Mouse (Mus musculus) CH12.LX (cell line): ENCODE results near the gene Svs5. TPM values are rescaled to one million over a fixed set of nuclear protein-coding genes. Genes with fewer than 3 reads are reported as not detected.

ENCODE experiments used
- DNase-seq: peaks from one replicate; pipeline ENCODE4 v3.0.0-alpha.2; 2013; ENCODE audit errors: extremely low read depth
- H3K27ac ChIP-seq: 2 replicates; pipeline ENCODE4 v1.5.1; 2012; ENCODE audit warnings: low read depth, mild to moderate bottlenecking, control low read depth, moderate library complexity; ENCODE audit not compliant: insufficient read depth
- H3K27me3 ChIP-seq: replicated peaks from 2 replicates; pipeline ENCODE3; 2012; ENCODE audit warnings: inconsistent platforms
- H3K36me3 ChIP-seq, 2 experiments: replicated peaks in 1 of 2; 2 replicates each; pipeline versions ENCODE3 to v1.6.1; 2012; ENCODE audit warnings: inconsistent platforms in 1 of 2, low read length in 1 of 2, mild to moderate bottlenecking in 1 of 2, mixed read lengths in 1 of 2, moderate library complexity in 1 of 2; ENCODE audit not compliant: control insufficient read depth in 1 of 2, insufficient read depth in 1 of 2
- H3K4me1 ChIP-seq, 2 experiments: 2 replicates each; pipeline ENCODE4 v1.6.1; 2012; ENCODE audit warnings: inconsistent platforms in 1 of 2, moderate library complexity in 1 of 2; ENCODE audit not compliant: insufficient read depth in 2 of 2, control insufficient read depth in 1 of 2
- H3K4me2 ChIP-seq: 2 replicates; pipeline ENCODE4 v1.6.1; 2012; ENCODE audit warnings: low read depth, mild to moderate bottlenecking, control low read depth; ENCODE audit not compliant: poor library complexity, insufficient read depth, severe bottlenecking
- H3K4me3 ChIP-seq, 3 experiments: fragments of 150-350 bp in 1 of 3; sonication (generic) in 1 of 3; replicated peaks in 1 of 3; 2 replicates each; pipeline versions ENCODE3 to v1.5.1; 2011 to 2012; ENCODE audit warnings: low read depth in 2 of 3, low read length in 2 of 3, mild to moderate bottlenecking in 2 of 3, moderate library complexity in 2 of 3, control low read depth in 1 of 3, improper control_type of control experiment in 1 of 3, inconsistent platforms in 1 of 3, mixed read lengths in 1 of 3; ENCODE audit not compliant: poor library complexity in 1 of 3
- H3K79me2 ChIP-seq: replicated peaks from 2 replicates; pipeline ENCODE4 v1.6.1; 2012; ENCODE audit warnings: mild to moderate bottlenecking, moderate library complexity; ENCODE audit not compliant: control insufficient read depth, poor library complexity, insufficient read depth, severe bottlenecking; ENCODE audit errors: extremely low read depth
- H3K9ac ChIP-seq: 2 replicates; pipeline ENCODE4 v1.6.1; 2012; ENCODE audit warnings: low read depth, mild to moderate bottlenecking, control low read depth, moderate library complexity; ENCODE audit not compliant: insufficient read depth
- H3K9me3 ChIP-seq: replicated peaks from 2 replicates; pipeline ENCODE3; 2012; ENCODE audit warnings: low read length, inconsistent platforms, mixed read lengths
- BHLHE40 ChIP-seq: IDR thresholded peaks from 2 replicates; pipeline ENCODE4 v1.6.1; 2011; ENCODE audit warnings: mild to moderate bottlenecking, low read depth, low read length, improper control_type of control experiment
- CHD1 ChIP-seq: IDR thresholded peaks from 2 replicates; pipeline ENCODE4 v1.6.1; 2012; ENCODE audit warnings: low read depth, low read length, improper control_type of control experiment, inconsistent platforms
- CHD2 ChIP-seq: IDR thresholded peaks from 2 replicates; pipeline ENCODE4 v1.6.1; 2011; ENCODE audit warnings: low read length, improper control_type of control experiment
- E2F4 ChIP-seq: IDR thresholded peaks from 2 replicates; pipeline ENCODE4 v1.6.1; 2011; ENCODE audit warnings: low read depth, low read length, improper control_type of control experiment; ENCODE audit not compliant: insufficient replicate concordance
- ELF1 ChIP-seq: IDR thresholded peaks from 2 replicates; pipeline ENCODE4 v1.6.1; 2014; ENCODE audit warnings: low read depth, mild to moderate bottlenecking, inconsistent platforms, low read length, improper control_type of control experiment
- EP300 ChIP-seq: IDR thresholded peaks from 2 replicates; pipeline ENCODE4 v1.6.1; 2011; ENCODE audit warnings: low read length, improper control_type of control experiment
- GABPA ChIP-seq: IDR thresholded peaks from 2 replicates; pipeline ENCODE4 v1.6.1; 2012; ENCODE audit warnings: low read depth, low read length, improper control_type of control experiment, inconsistent platforms; ENCODE audit not compliant: insufficient replicate concordance
- HCFC1 ChIP-seq: IDR thresholded peaks from 2 replicates; pipeline ENCODE4 v1.6.1; 2012; ENCODE audit warnings: low read depth, mild to moderate bottlenecking, inconsistent platforms, low read length, improper control_type of control experiment
- MAFK ChIP-seq: IDR thresholded peaks from 2 replicates; pipeline ENCODE4 v1.6.1; 2011; ENCODE audit warnings: low read length, improper control_type of control experiment; ENCODE audit not compliant: insufficient replicate concordance
- MAZ ChIP-seq: IDR thresholded peaks from 2 replicates; pipeline ENCODE4 v1.6.1; 2012; ENCODE audit warnings: low read depth, mild to moderate bottlenecking, inconsistent platforms, low read length, improper control_type of control experiment, moderate library complexity
- MEF2A ChIP-seq: IDR thresholded peaks from 2 replicates; pipeline ENCODE4 v1.6.1; 2014; ENCODE audit warnings: low read depth, mild to moderate bottlenecking, inconsistent platforms, low read length, improper control_type of control experiment, borderline replicate concordance
- MXI1 ChIP-seq: IDR thresholded peaks from 2 replicates; pipeline ENCODE4 v1.6.1; 2011; ENCODE audit warnings: mild to moderate bottlenecking, low read depth, low read length, improper control_type of control experiment
- NELFE ChIP-seq: IDR thresholded peaks from 2 replicates; pipeline ENCODE4 v1.6.1; 2011; ENCODE audit warnings: low read depth, low read length, improper control_type of control experiment
- POLR2AphosphoS2 ChIP-seq: IDR thresholded peaks from 2 replicates; pipeline ENCODE4 v1.6.1; 2011; ENCODE audit warnings: low read depth, low read length, improper control_type of control experiment
- RAD21 ChIP-seq: IDR thresholded peaks from 2 replicates; pipeline ENCODE4 v1.6.1; 2011; ENCODE audit warnings: low read depth, mild to moderate bottlenecking, low read length, improper control_type of control experiment, moderate library complexity
- RCOR1 ChIP-seq: conservative IDR thresholded peaks from 2 replicates; pipeline ENCODE4 v1.6.1; 2012; ENCODE audit warnings: low read depth, mild to moderate bottlenecking, inconsistent platforms, low read length, improper control_type of control experiment
- SIN3A ChIP-seq: IDR thresholded peaks from 2 replicates; pipeline ENCODE4 v1.6.1; 2012; ENCODE audit warnings: low read length, improper control_type of control experiment, inconsistent platforms
- SMC3 ChIP-seq: IDR thresholded peaks from 2 replicates; pipeline ENCODE4 v1.6.1; 2011; ENCODE audit warnings: low read depth, low read length, improper control_type of control experiment
- TBP ChIP-seq: conservative IDR thresholded peaks from 2 replicates; pipeline ENCODE4 v1.6.1; 2011; ENCODE audit warnings: low read depth, low read length, improper control_type of control experiment
- ZC3H11A ChIP-seq: IDR thresholded peaks from 2 replicates; pipeline ENCODE4 v1.6.1; 2012; ENCODE audit warnings: low read depth, mild to moderate bottlenecking, inconsistent platforms, low read length, improper control_type of control experiment
- ZKSCAN1 ChIP-seq: IDR thresholded peaks from 2 replicates; pipeline ENCODE4 v1.6.1; 2012; ENCODE audit warnings: low read depth, inconsistent platforms, low read length, improper control_type of control experiment, borderline replicate concordance
- ZMIZ1 ChIP-seq: IDR thresholded peaks from 2 replicates; pipeline ENCODE4 v1.6.1; 2012; ENCODE audit warnings: low read depth, mild to moderate bottlenecking, inconsistent platforms, low read length, improper control_type of control experiment
- ZNF384 ChIP-seq: IDR thresholded peaks from 2 replicates; pipeline ENCODE4 v1.6.1; 2012; ENCODE audit warnings: low read depth, low read length, improper control_type of control experiment, inconsistent platforms
- dilution Hi-C: fragments of 300-500 bp; cut with MboI; formaldehyde crosslinking; loops from 2 replicates; pipeline ENCODE4 v1.14.3; 2020; ENCODE audit warnings: low sequenced_read_pairs; ENCODE audit not compliant: extremely low pct_unique_long_range_greater_than_20kb, extremely low pct_ligation_motif_present
- in situ Hi-C: fragments of 300-500 bp; cut with MboI; formaldehyde crosslinking; loops from 3 replicates; pipeline ENCODE4 v1.14.3; 2019; ENCODE audit warnings: low sequenced_read_pairs, low pct_ligation_motif_present, low pct_unique_long_range_greater_than_20kb, mixed read lengths
- polyA plus RNA-seq: library from polyadenylated mRNA; unstranded; fragments of >175 nt; gene quantifications from 2 replicates; pipeline ENCODE4 v1.2.1, GENCODE M21; 2012; ENCODE audit warnings: low read depth; ENCODE audit not compliant: insufficient read length
- total RNA-seq, 2 experiments: library from RNA; depleted of rRNA; stranded (reverse); fragments of 300-350 nt in 1 of 2; fragments of >200 nt in 1 of 2; gene quantifications; 2 replicates each; pipeline ENCODE4 v1.2.3; 2012 to 2014

Gene Svs5
- total and polyA plus RNA-seq, 3 experiments: not detected

DNA sequence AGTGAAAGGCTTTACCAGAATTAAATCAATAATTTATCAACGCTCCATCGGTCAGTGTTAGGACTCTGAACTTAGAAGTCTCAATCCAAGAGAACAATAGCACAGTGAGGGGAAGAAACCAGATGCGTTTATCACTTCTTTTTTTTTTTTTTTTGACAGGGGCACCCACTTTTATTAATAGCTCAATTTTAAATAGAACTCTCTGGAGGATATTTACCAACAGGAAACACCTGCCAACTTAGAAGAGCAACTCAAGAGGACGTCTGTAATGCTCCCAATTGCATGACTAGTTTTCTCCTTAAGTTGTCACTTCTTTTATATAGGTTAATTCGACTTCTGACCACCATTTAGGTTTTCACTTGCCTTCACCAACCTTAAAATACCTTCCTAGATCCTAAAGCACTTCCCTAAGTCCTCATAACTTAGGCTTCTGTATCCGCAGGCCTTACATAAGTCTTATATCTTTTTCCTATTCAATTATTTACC, 36.1 kb downstream of the Svs5 start:
- Histone ChIP-seq H3K4me2 (no peak overlapping the region), H3K4me3 (no peak overlapping the region), H3K9ac (no peak overlapping the region), H3K27ac (no peak overlapping the region), H3K9me3 (peaks cover 2% of the 10 kb centered on the region), H3K4me1 (peaks cover 8 to 24% of the 10 kb centered on the region in 2 experiments), H3K36me3 (no peaks in the 10 kb centered on the region), H3K79me2 (no peaks in the 10 kb centered on the region), H3K27me3 (no peaks in the 10 kb centered on the region)
- no peak for DNase-seq
- TF ChIP-seq CHD1: no peak
- no peak for TF ChIP-seq MXI1
- TF ChIP-seq POLR2AphosphoS2: no peak
- no peak for TF ChIP-seq MAZ
- TF ChIP-seq TBP: no peak
- TF ChIP-seq SMC3: no peak
- no peak for TF ChIP-seq ZC3H11A
- in situ Hi-C loops: no loop called here
- dilution Hi-C loops: no loop called here

DNA sequence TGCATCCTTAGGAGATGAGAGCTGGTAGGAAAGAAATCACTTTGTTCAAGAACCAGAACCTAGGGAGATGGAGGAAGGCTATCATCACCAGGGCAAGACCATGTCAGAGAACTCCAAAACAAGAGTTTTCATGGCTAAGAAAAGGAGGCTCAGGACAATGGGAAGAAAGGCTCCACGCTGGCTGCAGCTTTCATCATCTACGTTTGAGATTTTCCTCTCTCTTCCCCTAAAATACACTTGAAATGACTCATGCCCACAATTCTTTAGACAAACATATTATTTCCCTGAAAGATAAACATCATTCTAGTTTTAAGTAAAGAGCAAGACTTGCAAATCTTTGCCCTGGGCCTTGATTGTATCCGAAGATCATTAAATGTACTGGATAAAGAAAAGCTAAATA, 38.8 kb downstream of the Svs5 start:
- no peak overlapping the region for H3K4me3 ChIP-seq
- H3K9me3 ChIP-seq: no peaks in the 10 kb centered on the region
- dilution Hi-C loops (no loop called here), in situ Hi-C loops (no loop called here)
- H3K27ac ChIP-seq: no peak overlapping the region
- H3K4me2 ChIP-seq: no peak overlapping the region
- no peak for TF ChIP-seq GABPA
- TF ChIP-seq E2F4: no peak
- no peak for DNase-seq
- H3K36me3 ChIP-seq: no peaks in the 10 kb centered on the region
- peaks cover 5 to 24% of the 10 kb centered on the region in 2 experiments; a peak in 3 of 4 replicates for H3K4me1 ChIP-seq
- peaks cover 2% of the 10 kb centered on the region for H3K27me3 ChIP-seq
- no peak overlapping the region for H3K9ac ChIP-seq
- no peaks in the 10 kb centered on the region for H3K79me2 ChIP-seq

DNA sequence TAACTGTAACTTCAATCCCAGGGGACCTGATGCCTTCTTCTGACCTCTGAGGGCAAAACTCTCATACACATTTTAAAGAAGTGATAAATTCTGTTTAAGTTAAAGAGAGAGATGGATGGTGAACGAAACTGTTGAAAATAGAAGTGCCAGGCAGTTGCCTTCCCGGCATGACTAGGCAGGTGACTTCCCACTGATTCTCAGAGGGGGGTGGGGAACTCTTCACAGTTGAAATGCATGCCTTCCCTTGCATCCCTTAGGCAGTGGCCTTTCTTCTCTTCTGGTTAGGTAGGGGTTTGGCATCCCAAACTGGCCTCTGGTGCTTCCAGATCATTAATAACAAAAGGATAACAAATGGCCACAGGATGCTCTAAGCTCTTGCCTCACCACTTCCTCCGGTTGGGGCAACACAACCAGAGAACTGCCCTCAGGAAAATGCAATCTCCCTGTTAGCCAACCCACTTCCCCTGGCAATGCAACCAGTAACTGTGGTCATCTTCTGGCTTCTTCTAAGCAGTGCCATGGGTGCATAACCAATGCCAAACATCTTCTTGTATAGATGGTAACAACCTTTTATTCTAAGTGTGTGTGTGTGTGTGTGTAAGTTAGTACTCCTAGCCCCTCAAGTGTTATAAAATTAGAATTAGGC, 40.0 kb downstream of the Svs5 start:
- H3K27me3 ChIP-seq: peaks cover 2% of the 10 kb centered on the region
- peak; percentile 17 for DNase-seq
- in situ Hi-C loops (no loop called here), dilution Hi-C loops (no loop called here)
- peak overlapping the region; percentile 18; the same call in 1 of the 2 replicates for H3K4me2 ChIP-seq
- no peak overlapping the region for H3K9ac ChIP-seq
- no peaks in the 10 kb centered on the region for H3K79me2 ChIP-seq
- H3K9me3 ChIP-seq: no peaks in the 10 kb centered on the region
- H3K27ac ChIP-seq: no peak overlapping the region
- H3K36me3 ChIP-seq: no peaks in the 10 kb centered on the region
- peaks cover 7 to 19% of the 10 kb centered on the region in 2 experiments for H3K4me1 ChIP-seq
- no peak overlapping the region for H3K4me3 ChIP-seq
- TF ChIP-seq ZNF384 (no peak), POLR2AphosphoS2 (no peak), SIN3A (no peak), CHD2 (0 out of 2 replicates have a peak, but pooled peaks have one; percentile 26), BHLHE40 (peak; percentile 78), ZC3H11A (no peak), ZKSCAN1 (no peak), TBP (no peak), E2F4 (no peak), ELF1 (no peak), MEF2A (peak; percentile 44; the same call in 1 of the 2 replicates), ZMIZ1 (no peak), EP300 (peak; percentile 52), MXI1 (no peak), NELFE (no peak), MAZ (no peak), RAD21 (no peak), MAFK (no peak), HCFC1 (no peak), CHD1 (no peak), GABPA (no peak), RCOR1 (no peak)
